Mouse (Mus musculus): Measurements from ENCODE around the gene Cbfa2t2. TPM values are rescaled to one million over a fixed set of nuclear protein-coding genes. Genes with fewer than 3 reads are reported as not detected.

Gene Cbfa2t2
- polyA plus RNA-seq, 1 experiment from 2014 or later: 69.4 TPM

DNA sequence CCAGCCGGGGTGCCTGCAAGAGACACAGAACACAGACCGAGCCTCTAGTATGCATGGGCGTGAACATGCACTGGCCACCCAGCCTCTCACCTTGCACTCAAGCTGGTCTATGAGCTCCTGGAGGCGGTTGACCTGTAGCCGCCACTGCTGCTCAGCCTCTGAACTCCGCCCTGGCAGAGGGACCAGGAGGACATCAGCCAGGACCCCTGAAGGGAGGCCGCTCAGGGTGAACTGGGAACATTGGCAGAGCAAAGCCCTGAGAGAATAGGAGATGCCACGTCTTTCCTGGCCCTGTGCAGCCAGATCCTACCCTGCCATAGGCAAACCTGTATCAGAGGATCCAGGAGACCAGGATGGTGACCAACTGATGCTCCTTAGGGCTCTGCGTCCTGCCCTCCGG lies 110.4 kb downstream of the Cbfa2t2 start, which contains the start of gene 1700003F12Rik:
TSS of gene 1700003F12Rik (plus strand) at position 375 of the 400 bp plus-strand sequence.
- Histone ChIP-seq H3K27me3 (peaks cover 20% of the 10 kb centered on the region), H3K27ac (no peak within 1 kb of the TSS), H3K36me3 (ENCODE audit: poor library complexity, severe bottlenecking) (no peaks in the 10 kb centered on the region; the same call in 1 of the 2 replicates), H3K4me3 (no peak within 1 kb of the TSS), H3K9ac (no peak within 1 kb of the TSS), H3K4me1 (peaks cover 34% of the 10 kb centered on the region), H3K4me2 (no peak within 1 kb of the TSS), H3K9me3 (replicated peaks) (no peaks in the 10 kb centered on the region)
- WGBS: 91% methylated on average over 10 of the region's 10 CpGs
- ATAC-seq: no peak

DNA sequence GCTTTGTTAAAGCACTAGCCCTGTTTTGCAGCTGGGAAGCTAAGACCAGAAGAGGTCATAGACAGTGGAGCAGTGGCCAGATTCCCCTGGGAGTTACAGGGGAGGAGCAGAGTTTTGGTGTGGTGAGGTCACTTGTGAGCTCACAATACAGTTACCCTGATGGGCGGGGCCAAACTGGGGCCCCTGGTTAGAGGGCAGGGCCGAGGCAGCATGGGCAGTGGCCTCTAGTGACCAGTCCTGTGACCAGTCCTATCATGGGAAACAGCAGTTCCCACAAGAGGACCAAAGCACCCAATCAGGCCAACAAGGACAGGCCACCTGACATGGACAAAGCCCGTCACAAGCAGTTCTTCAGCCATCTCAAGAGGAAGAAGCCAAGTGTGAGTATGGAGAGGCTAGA lies 112.4 kb downstream of the Cbfa2t2 start:
- 34% methylated on average over 3 of the region's 3 CpGs for WGBS
- no peak overlapping the region; the same call in 1 of the 2 replicates for H3K27ac ChIP-seq
- H3K4me3 ChIP-seq: no peak overlapping the region
- peaks cover 28% of the 10 kb centered on the region for H3K27me3 ChIP-seq
- no peaks in the 10 kb centered on the region for H3K36me3 ChIP-seq (ENCODE audit: poor library complexity, severe bottlenecking)
- peak overlapping the region; percentile 79 for H3K4me2 ChIP-seq
- H3K4me1 ChIP-seq: peaks cover 44% of the 10 kb centered on the region
- no peaks in the 10 kb centered on the region for H3K9me3 ChIP-seq (replicated peaks)
- H3K9ac ChIP-seq: no peak overlapping the region
- ATAC-seq: no peak

DNA sequence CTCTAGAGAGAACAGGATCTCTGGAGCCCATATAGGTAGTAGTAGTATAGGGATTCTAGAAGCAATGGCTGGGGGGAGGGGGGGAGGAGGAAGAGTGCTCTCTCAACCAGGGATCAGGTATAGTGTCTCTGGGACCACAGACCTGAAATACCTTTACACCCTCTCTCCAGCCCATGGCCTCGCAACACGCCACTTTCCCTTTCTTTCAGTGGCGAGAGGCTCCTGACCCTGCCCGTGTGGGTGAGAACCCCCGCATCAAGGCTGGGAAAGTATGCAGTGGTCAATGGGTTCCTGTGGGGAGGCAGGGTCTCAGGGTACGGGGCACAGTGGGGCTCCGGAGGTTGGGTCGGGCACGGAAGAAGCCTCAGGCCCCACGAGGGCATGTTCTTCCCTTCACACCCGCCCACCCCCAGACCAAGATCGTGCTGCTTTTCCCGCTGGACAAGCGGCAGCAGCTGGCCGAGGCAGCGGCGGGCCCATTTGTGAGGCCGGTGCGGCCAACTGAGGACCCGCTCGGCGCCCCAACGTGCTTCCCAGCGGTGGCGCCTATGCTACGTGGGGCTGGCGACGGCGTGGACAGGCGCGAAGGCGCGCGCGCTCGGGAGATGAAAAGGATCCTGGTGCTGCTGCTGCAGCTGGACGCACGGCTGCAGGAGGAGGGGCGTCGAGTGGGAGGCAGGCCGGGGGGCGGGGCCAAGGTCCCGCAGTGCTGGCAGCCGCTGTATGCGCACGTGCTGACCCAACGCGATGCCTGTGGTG lies 113.0 kb downstream of the Cbfa2t2 start:
- Histone ChIP-seq H3K27me3 (peaks cover 28% of the 10 kb centered on the region), H3K4me1 (peaks cover 37% of the 10 kb centered on the region), H3K9ac (peak overlapping the region; percentile 63), H3K27ac (no peak overlapping the region), H3K9me3 (replicated peaks) (no peaks in the 10 kb centered on the region), H3K36me3 (ENCODE audit: poor library complexity, severe bottlenecking) (peaks cover 5% of the 10 kb centered on the region; the same call in 1 of the 2 replicates), H3K4me3 (peak overlapping the region; percentile 44), H3K4me2 (peak overlapping the region; percentile 79)
- peak; percentile 68 for ATAC-seq
- WGBS: 3% methylated on average over 46 of the region's 48 CpGs

DNA sequence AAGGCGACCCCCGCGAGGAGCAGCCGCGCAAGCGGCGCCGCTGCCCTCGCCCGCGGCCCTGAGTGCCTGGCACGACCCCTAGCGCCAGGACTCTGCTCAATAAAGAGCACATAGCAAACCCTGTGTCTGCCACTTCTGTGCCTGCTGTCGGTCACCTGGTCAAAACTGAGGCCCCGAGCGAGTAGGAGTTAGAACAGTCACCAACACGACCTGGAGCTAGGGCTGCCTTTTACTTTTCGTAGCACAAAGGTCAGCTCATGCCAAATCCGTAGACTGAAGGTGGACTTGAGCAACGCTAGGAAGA lies 113.6 kb downstream of the Cbfa2t2 start:
- 15% methylated on average over 20 of the region's 20 CpGs for WGBS
- H3K9ac ChIP-seq: peak overlapping the region; percentile 63

DNA sequence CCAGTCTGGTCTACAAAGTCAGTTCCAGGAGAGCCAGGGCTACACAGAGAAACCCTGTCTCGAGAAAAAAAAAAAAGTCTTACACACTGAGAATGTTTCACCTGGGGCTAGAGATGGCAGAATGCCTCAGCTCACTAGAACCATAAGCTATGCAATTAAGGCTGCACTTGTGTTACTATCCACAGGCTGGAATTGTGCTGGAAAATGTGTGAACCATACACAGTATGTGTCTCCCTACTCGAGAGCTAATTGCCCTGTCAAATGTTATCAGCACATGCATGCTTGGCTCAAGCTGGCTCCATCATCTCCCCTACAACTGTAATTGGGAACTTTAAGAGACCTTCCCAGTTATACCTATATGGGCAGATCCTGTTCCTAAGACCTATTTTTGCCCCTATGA lies 114.7 kb downstream of the Cbfa2t2 start:
- WGBS: 72% methylated on average over 2 of the region's 2 CpGs
- Histone ChIP-seq H3K9ac (no peak overlapping the region), H3K4me2 (no peak overlapping the region), H3K27me3 (peaks cover 28% of the 10 kb centered on the region), H3K36me3 (ENCODE audit: poor library complexity, severe bottlenecking) (peaks cover 6% of the 10 kb centered on the region; the same call in 1 of the 2 replicates), H3K4me3 (no peak overlapping the region), H3K9me3 (replicated peaks) (no peaks in the 10 kb centered on the region), H3K27ac (no peak overlapping the region), H3K4me1 (peaks cover 42% of the 10 kb centered on the region)
- ATAC-seq: no peak

More for the DNA sequence above, 113.6 kb downstream of the Cbfa2t2 start:
- H3K4me1 ChIP-seq: peaks cover 34% of the 10 kb centered on the region
- ATAC-seq: no peak
- H3K4me2 ChIP-seq: peak overlapping the region; percentile 79
- peak overlapping the region; percentile 44 for H3K4me3 ChIP-seq
- H3K27ac ChIP-seq: no peak overlapping the region
- peaks cover 6% of the 10 kb centered on the region; the same call in 1 of the 2 replicates for H3K36me3 ChIP-seq (ENCODE audit: poor library complexity, severe bottlenecking)
- peaks cover 28% of the 10 kb centered on the region for H3K27me3 ChIP-seq
- H3K9me3 ChIP-seq (replicated peaks): no peaks in the 10 kb centered on the region

DNA sequence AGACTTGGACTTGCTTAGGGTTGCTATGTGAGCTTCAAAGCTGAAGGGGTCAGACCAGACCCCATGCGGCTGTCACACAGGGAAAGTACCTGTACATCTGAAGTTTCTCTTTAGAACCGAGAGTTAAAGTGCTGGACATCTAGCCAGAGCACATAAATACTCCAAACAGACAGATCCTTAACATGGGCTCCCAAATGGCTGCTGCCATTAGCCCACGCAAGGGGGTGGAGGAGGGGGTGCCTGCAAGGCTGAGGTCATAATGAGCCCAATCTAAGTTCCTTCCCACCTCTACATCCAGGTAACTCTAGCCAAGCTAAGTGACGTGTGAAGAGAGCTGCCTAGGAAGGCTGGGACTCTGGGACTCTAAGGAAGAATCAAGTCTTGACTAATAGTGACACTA lies 115.2 kb downstream of the Cbfa2t2 start, which contains the start of gene Actl10:
TSS of gene Actl10 (plus strand) at position 301 of the 400 bp plus-strand sequence.
- peak within 1 kb of the TSS; percentile 43; the same call in 1 of the 2 replicates for H3K9ac ChIP-seq
- ATAC-seq: no peak
- peaks cover 6% of the 10 kb centered on the region; the same call in 1 of the 2 replicates for H3K36me3 ChIP-seq (ENCODE audit: poor library complexity, severe bottlenecking)
- peak within 1 kb of the TSS; percentile 51 for H3K27ac ChIP-seq
- no peaks in the 10 kb centered on the region for H3K9me3 ChIP-seq (replicated peaks)
- WGBS: 87% methylated on average over 4 of the region's 4 CpGs
- H3K27me3 ChIP-seq: peaks cover 28% of the 10 kb centered on the region
- H3K4me1 ChIP-seq: peaks cover 42% of the 10 kb centered on the region
- H3K4me3 ChIP-seq: no peak within 1 kb of the TSS
- H3K4me2 ChIP-seq: peak within 1 kb of the TSS; percentile 47

DNA sequence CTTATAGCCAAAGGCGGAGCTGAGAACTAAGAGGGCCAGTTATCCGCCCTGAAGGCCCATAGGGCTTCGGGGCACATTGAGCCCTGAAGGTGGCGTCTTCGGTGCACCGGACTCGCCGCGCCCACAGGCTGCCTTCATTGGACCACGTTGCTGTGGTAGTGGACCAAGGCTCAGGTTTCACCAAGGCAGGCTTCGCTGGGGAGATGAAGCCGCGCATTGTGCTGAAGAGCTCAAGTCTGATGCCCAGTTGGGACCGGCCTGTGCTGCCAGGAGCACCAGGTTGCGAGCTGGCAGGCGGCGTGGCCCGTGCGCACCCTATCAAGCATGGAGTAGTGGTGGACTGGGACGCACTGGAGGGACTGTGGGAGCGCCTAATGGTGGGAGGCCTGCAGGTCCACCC lies 115.6 kb downstream of the Cbfa2t2 start:
- Histone ChIP-seq H3K36me3 (ENCODE audit: poor library complexity, severe bottlenecking) (peaks cover 6% of the 10 kb centered on the region; the same call in 1 of the 2 replicates), H3K4me1 (peaks cover 44% of the 10 kb centered on the region), H3K9me3 (replicated peaks) (no peaks in the 10 kb centered on the region), H3K4me2 (peak overlapping the region; percentile 47), H3K4me3 (no peak overlapping the region), H3K27me3 (peaks cover 28% of the 10 kb centered on the region), H3K9ac (0 out of 2 replicates have a peak overlapping the region, but pooled peaks have one; percentile 43), H3K27ac (peak overlapping the region; percentile 51; the same call in 1 of the 2 replicates)
- ATAC-seq: no peak; the same call in 1 of the 2 replicates
- 36% methylated on average over 21 of the region's 21 CpGs for WGBS

DNA sequence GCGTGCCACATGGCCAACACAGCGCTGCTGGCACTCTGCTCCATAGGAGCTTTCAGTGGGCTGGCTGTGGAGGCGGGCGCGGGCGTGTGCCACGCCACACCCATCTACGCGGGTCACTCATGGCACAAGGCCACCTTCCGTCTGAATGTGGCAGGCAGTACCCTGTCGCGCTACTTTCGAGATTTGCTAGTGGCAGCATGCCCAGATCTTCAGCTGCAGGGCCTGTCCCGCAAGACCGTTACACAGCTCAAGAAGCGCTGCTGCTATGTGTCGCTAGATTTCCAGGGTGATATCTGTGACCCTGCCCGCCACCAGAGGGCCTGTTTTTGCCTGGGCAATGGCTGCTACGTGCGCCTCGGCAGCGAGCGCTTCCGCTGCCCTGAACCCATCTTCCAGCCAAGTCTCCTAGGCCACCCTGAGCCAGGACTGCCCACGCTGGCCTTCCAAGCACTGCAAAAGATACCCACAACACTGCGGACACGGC lies 116.2 kb downstream of the Cbfa2t2 start:
- Histone ChIP-seq H3K9ac (peak overlapping the region; percentile 43; the same call in 1 of the 2 replicates), H3K4me1 (peaks cover 49% of the 10 kb centered on the region), H3K27ac (peak overlapping the region; percentile 51; the same call in 1 of the 2 replicates), H3K36me3 (ENCODE audit: poor library complexity, severe bottlenecking) (peaks cover 6% of the 10 kb centered on the region; the same call in 1 of the 2 replicates), H3K4me3 (no peak overlapping the region), H3K4me2 (peak overlapping the region; percentile 47), H3K9me3 (replicated peaks) (no peaks in the 10 kb centered on the region), H3K27me3 (peaks cover 28% of the 10 kb centered on the region)
- ATAC-seq: peak; percentile 69
- WGBS: 27% methylated on average over 27 of the region's 27 CpGs

DNA sequence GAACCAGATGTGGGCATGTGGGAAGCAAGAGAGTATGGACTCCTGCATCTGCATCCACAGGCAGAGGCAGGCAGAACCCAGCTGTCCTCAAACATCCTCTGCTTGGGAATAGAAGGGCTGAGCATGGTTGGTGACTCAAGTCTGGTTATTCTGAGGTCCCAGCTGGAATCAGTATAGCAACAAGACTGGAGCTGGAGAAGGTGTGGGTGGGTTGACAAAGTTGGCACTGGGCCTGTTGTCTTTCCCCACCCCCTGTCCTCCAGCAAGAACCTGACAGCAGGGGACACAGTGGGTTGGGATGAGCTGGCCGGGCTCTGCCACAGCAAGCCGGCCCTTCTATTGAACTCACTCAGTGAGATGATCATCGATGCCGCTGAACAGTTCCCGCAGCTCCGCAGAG lies 119.0 kb downstream of the Cbfa2t2 start:
- WGBS: 84% methylated on average over 6 of the region's 6 CpGs
- H3K4me1 ChIP-seq: peaks cover 54% of the 10 kb centered on the region
- peaks cover 23% of the 10 kb centered on the region for H3K27me3 ChIP-seq
- no peak overlapping the region for H3K4me3 ChIP-seq
- no peaks in the 10 kb centered on the region for H3K9me3 ChIP-seq (replicated peaks)
- no peak overlapping the region for H3K9ac ChIP-seq
- no peak overlapping the region for H3K4me2 ChIP-seq
- ATAC-seq: no peak
- H3K27ac ChIP-seq: no peak overlapping the region
- H3K36me3 ChIP-seq (ENCODE audit: poor library complexity, severe bottlenecking): peaks cover 6% of the 10 kb centered on the region

DNA sequence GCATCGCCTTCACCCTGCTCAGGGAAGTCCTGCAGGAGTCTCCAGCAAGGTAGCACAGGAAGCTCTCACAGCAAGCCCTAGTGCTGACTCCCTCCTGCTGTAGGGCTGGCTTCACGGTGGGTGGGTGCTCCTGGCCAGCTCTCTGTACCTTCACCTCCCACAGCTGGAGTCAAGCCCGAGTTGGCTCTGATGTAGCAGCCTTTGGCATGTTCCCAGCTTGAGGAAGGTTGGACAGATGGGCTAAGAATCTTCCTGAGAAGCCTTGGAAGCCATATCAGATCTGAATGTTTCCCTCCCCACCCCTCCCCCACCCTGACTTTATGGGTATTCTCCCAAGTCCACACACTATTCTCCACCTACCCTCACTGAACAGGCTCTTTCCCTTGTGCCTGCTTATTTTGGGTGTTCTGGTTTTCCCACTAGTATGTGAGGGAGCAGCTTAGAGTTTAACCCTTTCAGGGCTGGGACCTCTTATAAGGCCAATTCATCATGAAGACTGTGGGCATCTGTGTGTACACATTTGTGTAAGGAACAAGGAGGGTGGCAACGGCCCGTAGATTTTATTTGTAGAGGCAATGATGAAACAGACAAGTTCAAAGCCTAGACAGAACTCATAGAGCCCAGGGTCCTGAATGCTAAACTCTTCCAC lies 121.0 kb downstream of the Cbfa2t2 start:
- H3K4me3 ChIP-seq: peak overlapping the region; percentile 37; the same call in 1 of the 2 replicates

DNA sequence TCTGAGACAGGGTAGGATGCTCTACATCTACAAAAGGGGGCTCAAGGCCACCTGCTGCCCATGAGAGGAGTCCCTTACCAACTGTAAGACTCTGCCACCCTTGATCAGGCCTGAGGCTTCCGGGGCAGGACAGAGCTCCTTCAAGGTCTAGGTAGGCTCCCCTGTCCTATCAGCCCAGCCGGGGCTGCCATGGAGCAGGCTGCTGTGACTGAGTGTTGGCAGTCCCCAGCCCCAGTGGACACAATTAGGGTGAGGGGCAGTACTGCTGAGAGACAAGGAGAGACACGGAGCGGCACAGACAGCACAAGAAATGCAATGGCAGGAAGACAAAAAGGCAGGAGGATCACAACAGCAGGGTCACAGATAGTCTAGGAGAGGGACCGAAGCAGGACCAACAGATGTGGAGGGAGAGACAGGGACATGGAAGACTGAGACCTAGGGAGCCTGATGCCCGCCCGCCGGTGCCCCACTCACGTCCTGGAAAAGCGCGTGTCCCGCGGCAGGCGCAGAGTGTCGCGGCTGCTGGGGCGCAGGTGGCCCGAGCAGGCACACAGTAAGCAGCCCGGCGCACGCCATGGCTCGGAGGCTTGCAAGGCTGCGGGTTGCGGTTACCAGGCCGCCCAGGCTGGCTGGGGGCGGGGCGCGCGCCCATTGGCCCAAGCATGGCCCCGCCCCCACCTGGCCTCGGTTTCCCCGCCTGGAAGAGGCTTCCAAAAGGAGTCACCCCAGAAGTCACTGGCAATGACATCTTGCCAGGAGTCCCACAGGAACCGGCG lies 122.2 kb downstream of the Cbfa2t2 start, which contains the start of gene Necab3:
TSS of gene Necab3 (minus strand) at position 627 of the 776 bp plus-strand sequence.
- Histone ChIP-seq H3K4me2 (peak within 1 kb of the TSS; percentile 65), H3K4me3 (peak within 1 kb of the TSS; percentile 37), H3K27ac (peak within 1 kb of the TSS; percentile 51), H3K9ac (peak within 1 kb of the TSS; percentile 63), H3K4me1 (peaks cover 37% of the 10 kb centered on the region), H3K27me3 (no peaks in the 10 kb centered on the region), H3K9me3 (replicated peaks) (no peaks in the 10 kb centered on the region), H3K36me3 (ENCODE audit: poor library complexity, severe bottlenecking) (peaks cover 34% of the 10 kb centered on the region)
- peak; percentile 76 for ATAC-seq
- WGBS: 3% methylated on average over 31 of the region's 34 CpGs

More for the DNA sequence above, 121.0 kb downstream of the Cbfa2t2 start:
- WGBS: 58% methylated on average over 5 of the region's 5 CpGs
- Histone ChIP-seq H3K4me2 (peak overlapping the region; percentile 65), H3K27me3 (0 out of 2 replicates have a peak, but pooled peaks cover 5% of the 10 kb centered on the region), H3K9ac (no peak overlapping the region), H3K27ac (peak overlapping the region; percentile 40; the same call in 1 of the 2 replicates), H3K36me3 (ENCODE audit: poor library complexity, severe bottlenecking) (peaks cover 23% of the 10 kb centered on the region), H3K4me1 (peaks cover 45% of the 10 kb centered on the region), H3K9me3 (replicated peaks) (no peaks in the 10 kb centered on the region)
- ATAC-seq: no peak
